Mouse (Mus musculus) E14TG2a.4 (cell line): ENCODE results near the gene Gtpbp10.

ENCODE experiments used
- CTCF ChIP-seq: conservative IDR thresholded peaks from 2 replicates; pipeline ENCODE4 v1.5.1; 2014; ENCODE audit warnings: low read length
- POU5F1 ChIP-seq: IDR thresholded peaks from 2 replicates; pipeline ENCODE4 v1.6.1; 2014; ENCODE audit warnings: low read length, borderline replicate concordance

- TF ChIP-seq CTCF (no peak), POU5F1 (no peak)
These were observed 56.0 kb downstream of the Gtpbp10 start for GRCm38 (mm10) chr5:5503381-5503780.
